Mouse (Mus musculus) frontal cortex, postnatal 25 days (tissue): Measurements from ENCODE around the gene 9030612E09Rik.
A peak's percentile ranks its signal among the peaks of the same experiment; 100 is the strongest.

ENCODE experiments used
- DNase-seq, 2 experiments: peaks; one replicate each; pipeline ENCODE4 v3.0.0; 2022; ENCODE audit warnings: low spot score in 2 of 2

9030612E09Rik gene

GRCm38 (mm10) chr10:43203865-43204264 lies 29.4 kb downstream of the 9030612E09Rik start:
- no peak for DNase-seq

- no peak for DNase-seq
These were observed 37.4 kb downstream of the 9030612E09Rik start for GRCm38 (mm10) chr10:43211866-43212265.

GRCm38 (mm10) chr10:43217361-43217900 lies 42.9 kb downstream of the 9030612E09Rik start:
- DNase-seq = no peak

- DNase-seq = no peak
These were observed 46.0 kb downstream of the 9030612E09Rik start for GRCm38 (mm10) chr10:43220479-43220878.

- peak; percentile 82 to 89 for DNase-seq
These were observed 46.6 kb downstream of the 9030612E09Rik start, which contains the start of gene Pdss2 for GRCm38 (mm10) chr10:43220910-43221625. TSS of gene Pdss2 (plus strand) at chr10:43221486.

GRCm38 (mm10) chr10:43221659-43222058 lies 47.2 kb downstream of the 9030612E09Rik start:
- no peak for DNase-seq

GRCm38 (mm10) chr10:43223391-43223790 lies 48.9 kb downstream of the 9030612E09Rik start:
- no peak for DNase-seq
